Mouse (Mus musculus): ENCODE measurements around the gene Gm20388. TPM values are rescaled to one million over a fixed set of nuclear protein-coding genes. Genes with fewer than 3 reads are reported as not detected.

The Gm20388 gene
- polyA plus RNA-seq, 1 experiment: 28.1 TPM

GRCm38 (mm10) chr8:121934923-121935322 is 2024.3 kb downstream of the Gm20388 start:
- Histone ChIP-seq H3K9me3 (replicated peaks; ENCODE audit: control insufficient read depth, insufficient read depth, low read length, poor library complexity, severe bottlenecking) (no peaks in the 10 kb centered on the region), H3K4me3 (ENCODE audit: low read depth, low read length) (no peak overlapping the region), H3K27ac (ENCODE audit: insufficient read depth, low read length) (no peak overlapping the region), H3K27me3 (ENCODE audit: control insufficient read depth, insufficient read depth, low read length, poor library complexity, severe bottlenecking) (no peaks in the 10 kb centered on the region), H3K36me3 (ENCODE audit: control insufficient read depth, insufficient read depth, low read length, poor library complexity, severe bottlenecking) (no peaks in the 10 kb centered on the region), H3K4me1 (ENCODE audit: control insufficient read depth, insufficient read depth, low read length) (peaks cover 6% of the 10 kb centered on the region), H3K9ac (ENCODE audit: low read depth, poor library complexity, severe bottlenecking) (no peak overlapping the region; the same call in 1 of the 2 replicates)
- no peak for TF ChIP-seq CTCF (IDR thresholded peaks at IDR 0.05; ENCODE audit: low read depth, low read length)
- TF ChIP-seq POLR2A (IDR thresholded peaks at IDR 0.05; ENCODE audit: insufficient read depth, low read length): no peak
- TF ChIP-seq EP300 (IDR thresholded peaks at IDR 0.05; ENCODE audit: insufficient read depth, low read depth, low read length): no peak

- H3K9ac ChIP-seq (ENCODE audit: low read depth, poor library complexity, severe bottlenecking): no peak overlapping the region
- no peak overlapping the region for H3K27ac ChIP-seq (ENCODE audit: insufficient read depth, low read length)
- H3K9me3 ChIP-seq (replicated peaks; ENCODE audit: control insufficient read depth, insufficient read depth, low read length, poor library complexity, severe bottlenecking): no peaks in the 10 kb centered on the region
- H3K4me3 ChIP-seq (ENCODE audit: low read depth, low read length): no peak overlapping the region
- TF ChIP-seq POLR2A (IDR thresholded peaks at IDR 0.05; ENCODE audit: insufficient read depth, low read length) (no peak), CTCF (IDR thresholded peaks at IDR 0.05; ENCODE audit: low read depth, low read length) (peak; percentile 27)
- no peaks in the 10 kb centered on the region for H3K27me3 ChIP-seq (ENCODE audit: control insufficient read depth, insufficient read depth, low read length, poor library complexity, severe bottlenecking)
- no peaks in the 10 kb centered on the region for H3K36me3 ChIP-seq (ENCODE audit: control insufficient read depth, insufficient read depth, low read length, poor library complexity, severe bottlenecking)
- H3K4me1 ChIP-seq (ENCODE audit: control insufficient read depth, insufficient read depth, low read length): peaks cover 6% of the 10 kb centered on the region
These were observed 2025.0 kb downstream of the Gm20388 start for GRCm38 (mm10) chr8:121935341-121936294.

GRCm38 (mm10) chr8:121936391-121936790 is 2025.8 kb downstream of the Gm20388 start:
- Histone ChIP-seq H3K27ac (ENCODE audit: insufficient read depth, low read length) (no peak overlapping the region), H3K9ac (ENCODE audit: low read depth, poor library complexity, severe bottlenecking) (no peak overlapping the region), H3K4me1 (ENCODE audit: control insufficient read depth, insufficient read depth, low read length) (peaks cover 6% of the 10 kb centered on the region), H3K36me3 (ENCODE audit: control insufficient read depth, insufficient read depth, low read length, poor library complexity, severe bottlenecking) (no peaks in the 10 kb centered on the region), H3K27me3 (ENCODE audit: control insufficient read depth, insufficient read depth, low read length, poor library complexity, severe bottlenecking) (no peaks in the 10 kb centered on the region), H3K9me3 (replicated peaks; ENCODE audit: control insufficient read depth, insufficient read depth, low read length, poor library complexity, severe bottlenecking) (no peaks in the 10 kb centered on the region), H3K4me3 (ENCODE audit: low read depth, low read length) (no peak overlapping the region)
- TF ChIP-seq EP300 (IDR thresholded peaks at IDR 0.05; ENCODE audit: insufficient read depth, low read depth, low read length) (no peak), POLR2A (IDR thresholded peaks at IDR 0.05; ENCODE audit: insufficient read depth, low read length) (no peak), CTCF (IDR thresholded peaks at IDR 0.05; ENCODE audit: low read depth, low read length) (no peak)

GRCm38 (mm10) chr8:121938732-121939131 is 2028.1 kb downstream of the Gm20388 start:
- Histone ChIP-seq H3K27me3 (ENCODE audit: control insufficient read depth, insufficient read depth, low read length, poor library complexity, severe bottlenecking) (no peaks in the 10 kb centered on the region), H3K9me3 (replicated peaks; ENCODE audit: control insufficient read depth, insufficient read depth, low read length, poor library complexity, severe bottlenecking) (no peaks in the 10 kb centered on the region), H3K36me3 (ENCODE audit: control insufficient read depth, insufficient read depth, low read length, poor library complexity, severe bottlenecking) (no peaks in the 10 kb centered on the region), H3K27ac (ENCODE audit: insufficient read depth, low read length) (peak overlapping the region; percentile 22), H3K9ac (ENCODE audit: low read depth, poor library complexity, severe bottlenecking) (no peak overlapping the region), H3K4me3 (ENCODE audit: low read depth, low read length) (no peak overlapping the region), H3K4me1 (ENCODE audit: control insufficient read depth, insufficient read depth, low read length) (peaks cover 4% of the 10 kb centered on the region)
- TF ChIP-seq CTCF (IDR thresholded peaks at IDR 0.05; ENCODE audit: low read depth, low read length): no peak
- no peak for TF ChIP-seq POLR2A (IDR thresholded peaks at IDR 0.05; ENCODE audit: insufficient read depth, low read length)
- TF ChIP-seq EP300 (IDR thresholded peaks at IDR 0.05; ENCODE audit: insufficient read depth, low read depth, low read length): peak; percentile 69; the same call in 1 of the 2 replicates

- no peaks in the 10 kb centered on the region for H3K27me3 ChIP-seq (ENCODE audit: control insufficient read depth, insufficient read depth, low read length, poor library complexity, severe bottlenecking)
- H3K9ac ChIP-seq (ENCODE audit: low read depth, poor library complexity, severe bottlenecking): no peak overlapping the region
- H3K4me3 ChIP-seq (ENCODE audit: low read depth, low read length): no peak overlapping the region
- no peaks in the 10 kb centered on the region for H3K36me3 ChIP-seq (ENCODE audit: control insufficient read depth, insufficient read depth, low read length, poor library complexity, severe bottlenecking)
- no peak overlapping the region for H3K27ac ChIP-seq (ENCODE audit: insufficient read depth, low read length)
- H3K4me1 ChIP-seq (ENCODE audit: control insufficient read depth, insufficient read depth, low read length): peaks cover 3% of the 10 kb centered on the region
- TF ChIP-seq CTCF (IDR thresholded peaks at IDR 0.05; ENCODE audit: low read depth, low read length) (no peak), EP300 (IDR thresholded peaks at IDR 0.05; ENCODE audit: insufficient read depth, low read depth, low read length) (no peak), POLR2A (IDR thresholded peaks at IDR 0.05; ENCODE audit: insufficient read depth, low read length) (no peak)
- H3K9me3 ChIP-seq (replicated peaks; ENCODE audit: control insufficient read depth, insufficient read depth, low read length, poor library complexity, severe bottlenecking): no peaks in the 10 kb centered on the region
These were observed 2032.5 kb downstream of the Gm20388 start for GRCm38 (mm10) chr8:121943057-121943540.

GRCm38 (mm10) chr8:121943716-121944115 is 2033.1 kb downstream of the Gm20388 start:
- H3K36me3 ChIP-seq (ENCODE audit: control insufficient read depth, insufficient read depth, low read length, poor library complexity, severe bottlenecking): no peaks in the 10 kb centered on the region
- H3K4me1 ChIP-seq (ENCODE audit: control insufficient read depth, insufficient read depth, low read length): peaks cover 5% of the 10 kb centered on the region
- H3K9me3 ChIP-seq (replicated peaks; ENCODE audit: control insufficient read depth, insufficient read depth, low read length, poor library complexity, severe bottlenecking): no peaks in the 10 kb centered on the region
- no peaks in the 10 kb centered on the region for H3K27me3 ChIP-seq (ENCODE audit: control insufficient read depth, insufficient read depth, low read length, poor library complexity, severe bottlenecking)
- no peak overlapping the region for H3K9ac ChIP-seq (ENCODE audit: low read depth, poor library complexity, severe bottlenecking)
- no peak overlapping the region for H3K27ac ChIP-seq (ENCODE audit: insufficient read depth, low read length)
- H3K4me3 ChIP-seq (ENCODE audit: low read depth, low read length): no peak overlapping the region
- TF ChIP-seq POLR2A (IDR thresholded peaks at IDR 0.05; ENCODE audit: insufficient read depth, low read length) (no peak), EP300 (IDR thresholded peaks at IDR 0.05; ENCODE audit: insufficient read depth, low read depth, low read length) (no peak), CTCF (IDR thresholded peaks at IDR 0.05; ENCODE audit: low read depth, low read length) (no peak)

Data from ES-Bruce4 (cell line).